In the genomic region with DNA sequence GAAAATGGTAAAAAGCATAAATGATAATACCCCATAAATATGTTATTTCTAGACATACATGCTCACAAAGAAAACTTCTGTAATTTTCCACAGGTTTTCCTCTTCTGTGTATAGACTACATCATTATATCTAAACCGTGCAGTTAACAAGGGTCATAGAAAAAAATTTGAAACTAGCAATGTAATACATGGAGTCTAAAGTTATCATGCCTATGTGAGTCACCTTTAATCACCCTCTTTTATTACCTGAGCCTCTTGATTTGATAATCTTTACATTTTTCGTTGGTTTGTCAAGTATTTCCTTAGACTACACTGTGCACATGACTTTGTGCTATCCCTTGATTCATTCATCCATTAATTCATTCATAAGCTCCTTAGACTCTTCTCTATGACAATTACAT, we compare ENCODE assay signal across 24 mouse cellular contexts. TPM values are rescaled to one million over a fixed set of nuclear protein-coding genes. Genes with fewer than 3 reads are reported as not detected.
A peak's percentile ranks its signal among the peaks of the same experiment; 100 is the strongest.
DNase-seq lines count a peak whose midpoint lies in the region; ATAC-seq and TF ChIP-seq lines count a peak whose summit lies in the region.
"Had no signal": no experiment of that assay in that cellular context is flagged by ENCODE, and none has a peak within 500 bp of the region (broad histone marks: within the 10 kb centered on the region; RNA-seq: fewer than 3 reads in every experiment).

No protein-coding gene starts in this region.

- no peaks in the 10 kb centered on the region for H3K36me3 ChIP-seq in intestine, embryonic 14.5 days (ENCODE audit: control insufficient read depth, insufficient read depth, low read length)
- H3K36me3 ChIP-seq in intestine, embryonic 16.5 days (ENCODE audit: control insufficient read depth, insufficient read depth, low read length), result no peaks in the 10 kb centered on the region
- H3K36me3 ChIP-seq in forebrain, postnatal 0 days (ENCODE audit: insufficient read depth), result no peaks in the 10 kb centered on the region
- H3K36me3 ChIP-seq: embryonic facial prominence, embryonic 10.5 days; embryonic facial prominence, embryonic 12.5 days; G1E had no signal

- H3K4me1 ChIP-seq in intestine, embryonic 14.5 days (replicated peaks; ENCODE audit: control insufficient read depth, insufficient read depth, low read length), result no peaks in the 10 kb centered on the region
- no peaks in the 10 kb centered on the region for H3K4me1 ChIP-seq in intestine, embryonic 16.5 days (ENCODE audit: control insufficient read depth, insufficient read depth, low read length)
- H3K4me1 ChIP-seq in forebrain, postnatal 0 days (ENCODE audit: insufficient read depth), result no peaks in the 10 kb centered on the region
- H3K4me1 ChIP-seq: embryonic facial prominence, embryonic 10.5 days had no signal

- 64% methylated on average over 2 of the region's 2 CpGs for WGBS in intestine, embryonic 14.5 days
- 54% methylated on average over 2 of the region's 2 CpGs for WGBS in intestine, embryonic 16.5 days
- 80% methylated on average over 2 of the region's 2 CpGs for whole genome bisulfite sequencing in forebrain, postnatal 0 days

- no peak overlapping the region for H3K4me2 ChIP-seq in intestine, embryonic 14.5 days (ENCODE audit: low read length)
- no peak overlapping the region for H3K4me2 ChIP-seq in intestine, embryonic 16.5 days (ENCODE audit: low read depth, low read length)
- no peak overlapping the region for H3K4me2 ChIP-seq in forebrain, postnatal 0 days (ENCODE audit: low read depth)
- H3K4me2 ChIP-seq: embryonic facial prominence, embryonic 12.5 days had no signal

- TF ChIP-seq CTCF in forebrain, postnatal 0 days (IDR thresholded peaks at IDR 0.05; ENCODE audit: low read depth), result no peak

- no peak for DNase-seq in intestine, embryonic 14.5 days (ENCODE audit: low spot score)
- DNase-seq in lung, postnatal 14 days, result no peak
- no peak for DNase-seq in forebrain, postnatal 0 days
- DNase-seq: adrenal gland, adult 8-10 months; adrenal gland, postnatal 14 days; adrenal gland, postnatal 36 days; cerebellum, adult 11-12 months; cerebellum, adult 2 months; cerebellum, adult 9-10 months; cerebellum, postnatal 10 days; cerebellum, postnatal 25 days had no signal

- no peak overlapping the region for H3K9ac ChIP-seq in intestine, embryonic 14.5 days (ENCODE audit: low read length)
- no peak overlapping the region for H3K9ac ChIP-seq in intestine, embryonic 16.5 days (ENCODE audit: low read depth, low read length)
- no peak overlapping the region for H3K9ac ChIP-seq in forebrain, postnatal 0 days
- H3K9ac ChIP-seq: embryonic facial prominence, embryonic 12.5 days had no signal

- H3K27me3 ChIP-seq in intestine, embryonic 14.5 days (replicated peaks; ENCODE audit: control insufficient read depth, insufficient read depth, low read length), result no peaks in the 10 kb centered on the region
- no peaks in the 10 kb centered on the region for H3K27me3 ChIP-seq in intestine, embryonic 16.5 days (replicated peaks; ENCODE audit: control insufficient read depth, insufficient read depth, low read length)
- no peaks in the 10 kb centered on the region for H3K27me3 ChIP-seq in forebrain, postnatal 0 days (ENCODE audit: insufficient read depth, low read length)
- H3K27me3 ChIP-seq: CH12.LX; embryonic facial prominence, embryonic 12.5 days; Patski had no signal

- H3K4me3 ChIP-seq in intestine, embryonic 14.5 days (ENCODE audit: low read depth, low read length), result no peak overlapping the region
- H3K4me3 ChIP-seq in intestine, embryonic 16.5 days (ENCODE audit: low read length), result no peak overlapping the region
- no peak overlapping the region for H3K4me3 ChIP-seq in forebrain, postnatal 0 days (ENCODE audit: low read depth, low read length)
- H3K4me3 ChIP-seq: embryonic facial prominence, embryonic 10.5 days; embryonic facial prominence, embryonic 12.5 days had no signal

- peak; percentile 75; the same call in 1 of the 2 replicates for ATAC-seq in intestine, embryonic 14.5 days (replicated peaks; ENCODE audit: low FRiP score, low TSS enrichment, low read depth)
- peak; percentile 91 for ATAC-seq in intestine, embryonic 16.5 days
- ATAC-seq in frontal cortex, adult (ENCODE audit: low TSS enrichment), result no peak
- no peak for ATAC-seq in forebrain, postnatal 0 days
- ATAC-seq: activated CD4-positive, CD25-positive, alpha-beta regulatory T cell, adult 4 months; CD4-positive, CD25-positive, alpha-beta regulatory T cell, adult 4 months; forebrain, embryonic 14.5 days; forebrain, embryonic 16.5 days had no signal

- H3K9me3 ChIP-seq in intestine, embryonic 14.5 days (ENCODE audit: control insufficient read depth, low read length), result no peaks in the 10 kb centered on the region
- no peaks in the 10 kb centered on the region for H3K9me3 ChIP-seq in intestine, embryonic 16.5 days (ENCODE audit: control insufficient read depth, low read length)
- H3K9me3 ChIP-seq in forebrain, postnatal 0 days (ENCODE audit: low read length), result no peaks in the 10 kb centered on the region
- H3K9me3 ChIP-seq: embryonic facial prominence, embryonic 10.5 days; embryonic facial prominence, embryonic 12.5 days; G1E had no signal

- H3K27ac ChIP-seq in intestine, embryonic 14.5 days (ENCODE audit: low read depth), result no peak overlapping the region
- no peak overlapping the region for H3K27ac ChIP-seq in intestine, embryonic 16.5 days (ENCODE audit: low read length)
- H3K27ac ChIP-seq in forebrain, postnatal 0 days (ENCODE audit: low read depth, low read length), result no peak overlapping the region
- H3K27ac ChIP-seq: embryonic facial prominence, embryonic 10.5 days; embryonic facial prominence, embryonic 12.5 days had no signal

RNA-seq across cellular contexts. Expression of a gene that starts 46.4 kb away (rescaled TPM):
- 9.0 and 9.2 TPM in 2 replicates for polyA plus RNA-seq in intestine, embryonic 14.5 days (2014; fragmentation: Nextera tagmentation; extraction: Ambion mirVana)
- polyA plus RNA-seq in intestine, embryonic 16.5 days (2015; fragmentation: Nextera tagmentation; extraction: Ambion mirVana), result 4.5 and 4.9 TPM in 2 replicates
- total RNA-seq in forebrain, postnatal 0 days (2014; rRNA removed), result 7.4 and 9.7 TPM in 2 replicates
- polyA plus RNA-seq in forebrain, postnatal 0 days (2015; fragmentation: Nextera tagmentation; extraction: Ambion mirVana), result 16.6 and 21.2 TPM in 2 replicates
- total RNA-seq: CH12.LX had no signal

RNA-seq across cellular contexts. Expression of a gene that starts 50.7 kb away (rescaled TPM):
- polyA plus RNA-seq in intestine, embryonic 14.5 days (2014; fragmentation: Nextera tagmentation; extraction: Ambion mirVana), result not detected in 2 replicates
- not detected in 2 replicates for polyA plus RNA-seq in intestine, embryonic 16.5 days (2015; fragmentation: Nextera tagmentation; extraction: Ambion mirVana)
- 1.4 and 2.8 TPM in 2 replicates for total RNA-seq in forebrain, postnatal 0 days (2014; rRNA removed)
- polyA plus RNA-seq in forebrain, postnatal 0 days (2015; fragmentation: Nextera tagmentation; extraction: Ambion mirVana), result not detected in 2 replicates
- total RNA-seq: adrenal gland, postnatal 14 days; CH12.LX had no signal
- polyA plus RNA-seq: activated CD4-positive, CD25-positive, alpha-beta regulatory T cell, adult 4 months; CD4-positive, CD25-positive, alpha-beta regulatory T cell, adult 4 months; embryonic facial prominence, embryonic 10.5 days; embryonic facial prominence, embryonic 12.5 days; embryonic facial prominence, embryonic 14.5 days; forebrain, embryonic 11.5 days; forebrain, embryonic 14.5 days; forebrain, embryonic 16.5 days had no signal

Comparison
In these comparisons a context has a peak if more than half of its experiments do, and no peak if none do; other contexts are left out.
1. ATAC-seq: peak in intestine, embryonic 14.5 days (single experiment) and intestine, embryonic 16.5 days (single experiment); none in frontal cortex, adult (single experiment) and forebrain, postnatal 0 days (single experiment).